Mouse (Mus musculus): ENCODE data around the gene Cyp2c67.
"Not testable (repeated sequence)": the region's sequence is repeated elsewhere in the genome, so short reads cannot be mapped to it uniquely, and the experiment has no call there.

Gene Cyp2c67

DNA sequence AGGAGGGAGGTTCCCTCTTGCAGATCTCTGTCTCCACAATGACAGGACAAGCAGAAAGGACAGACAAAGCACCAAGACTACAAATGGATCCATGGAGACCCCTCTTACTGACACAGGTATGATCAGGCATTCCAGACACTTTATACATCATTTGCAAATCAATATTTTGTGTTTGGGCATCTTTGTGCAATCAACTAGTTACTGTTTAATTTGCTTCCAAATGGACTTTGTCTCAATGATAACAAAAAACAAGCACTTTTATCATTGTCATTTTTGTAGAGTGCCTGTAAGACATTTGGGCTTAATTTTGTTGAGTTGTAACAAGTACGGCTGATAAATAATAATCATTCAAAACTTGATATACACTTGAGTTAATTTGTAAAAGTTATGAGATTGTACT, at the start of gene Cyp2c67:
Cyp2c67 (minus strand) TSS at position 114 of the 400 bp plus-strand sequence.
- DNase-seq (ENCODE audit: extremely low spot score, low spot score): no peak

GRCm38 (mm10) chr19:39665650-39666049, 16.8 kb upstream of the Cyp2c67 start:
- DNase-seq (ENCODE audit: extremely low spot score, low spot score): not testable (repeated sequence)

- no peak for DNase-seq (ENCODE audit: extremely low spot score, low spot score)
Measured at GRCm38 (mm10) chr19:39652381-39652780, 3.5 kb upstream of the Cyp2c67 start.

DNA sequence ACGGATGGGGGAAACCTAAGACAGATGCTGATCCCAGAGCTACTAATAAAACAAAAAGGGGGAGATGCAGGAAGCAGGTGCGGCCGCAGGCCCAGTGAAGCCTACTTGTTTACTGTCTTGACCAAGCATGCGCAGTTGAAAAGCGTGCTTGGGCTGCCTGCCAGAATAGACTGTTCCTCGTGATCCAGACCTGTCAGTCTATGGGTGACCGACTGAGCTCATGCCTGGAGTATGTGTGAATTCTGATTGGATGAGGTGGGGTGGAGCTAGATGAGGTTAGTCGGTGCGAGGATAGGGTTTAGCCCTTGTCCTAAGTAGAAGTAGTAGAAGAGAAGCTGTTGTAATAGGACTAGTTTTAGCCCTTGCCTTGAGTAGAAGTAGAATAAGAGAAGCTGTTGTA, 1.3 kb downstream of the Cyp2c67 start:
- no peak for DNase-seq (ENCODE audit: extremely low spot score, low spot score)

DNA sequence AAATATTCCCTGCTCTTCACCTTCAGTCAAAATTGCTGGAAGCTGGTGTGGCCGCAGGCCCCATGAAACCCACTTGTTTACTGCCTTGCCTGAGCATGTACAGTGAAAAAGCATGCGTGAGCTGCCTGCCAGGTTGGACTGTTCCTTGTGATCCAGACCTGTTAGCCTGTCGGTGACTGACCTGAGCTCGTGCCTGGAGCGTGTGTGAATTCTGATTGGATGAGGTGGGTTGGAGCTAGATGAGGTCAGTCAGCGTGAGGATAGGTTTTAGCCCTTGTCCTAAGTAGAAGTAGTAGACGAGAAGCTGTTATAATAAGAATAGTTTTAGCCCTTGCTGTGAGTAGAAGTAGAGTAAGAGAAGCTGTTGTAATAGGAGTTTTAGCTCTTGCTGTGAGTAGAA, 4.3 kb downstream of the Cyp2c67 start:
- not testable (repeated sequence) for DNase-seq (ENCODE audit: extremely low spot score, low spot score)

Measured in neural tube, embryonic 10.5 days (tissue).